Mouse (Mus musculus) limb, embryonic 13.5 days (tissue): Measurements from ENCODE around the gene Cstad. TPM values are rescaled to one million over a fixed set of nuclear protein-coding genes. Genes with fewer than 3 reads are reported as not detected.

Experiments used
- ATAC-seq: fragments of 200-750 bp; cut with Nextera tagmentation; 2 replicates; pipeline ENCODE4 v1.8.0; 2017; ENCODE audit warnings: low read depth, moderate number of reproducible peaks, moderate TSS enrichment; ENCODE audit not compliant: low FRiP score
- H3K27ac ChIP-seq: fragments of 300-500 bp; sonication (generic); 2 replicates; pipeline ENCODE4 v1.5.1; 2015; ENCODE audit warnings: inconsistent platforms, mild to moderate bottlenecking, moderate library complexity
- H3K27me3 ChIP-seq: fragments of 300-500 bp; sonication (generic); 2 replicates; pipeline ENCODE4 v1.6.1; 2015; ENCODE audit warnings: mild to moderate bottlenecking, inconsistent platforms
- H3K36me3 ChIP-seq: fragments of 300-500 bp; sonication (generic); 2 replicates; pipeline ENCODE4 v1.6.1; 2015; ENCODE audit warnings: inconsistent platforms, mild to moderate bottlenecking, moderate library complexity
- H3K4me1 ChIP-seq: fragments of 300-500 bp; sonication (generic); 2 replicates; pipeline ENCODE4 v1.6.1; 2015; ENCODE audit warnings: inconsistent platforms
- H3K4me2 ChIP-seq: fragments of 300-500 bp; sonication (generic); replicated peaks from 2 replicates; pipeline ENCODE4 v1.6.1; 2015; ENCODE audit warnings: inconsistent platforms, mild to moderate bottlenecking, moderate library complexity
- H3K4me3 ChIP-seq: fragments of 300-500 bp; sonication (generic); 2 replicates; pipeline ENCODE4 v1.5.1; 2015; ENCODE audit warnings: moderate library complexity, mild to moderate bottlenecking, inconsistent platforms
- H3K9ac ChIP-seq: fragments of 300-500 bp; sonication (generic); 2 replicates; pipeline ENCODE4 v1.6.1; 2015; ENCODE audit warnings: mild to moderate bottlenecking, inconsistent platforms
- H3K9me3 ChIP-seq: fragments of 300-500 bp; sonication (generic); 2 replicates; pipeline ENCODE4 v1.6.1; 2016; ENCODE audit warnings: inconsistent platforms
- WGBS: fragments of 180-500 bp; shearing (Covaris S2); methylation state at CpG from one replicate; pipeline ENCODE4 v1.1.7; 2015; 5-methylcytosine and 5-hydroxymethylcytosine counted together
- polyA plus RNA-seq: library from polyadenylated mRNA; unstranded; fragments of >200 nt; fragmentation: Nextera tagmentation; extraction: Ambion mirVana; gene quantifications from 2 replicates; pipeline ENCODE4 v1.2.1, GENCODE M21; 2015

The Cstad gene
- polyA plus RNA-seq, 1 experiment from 2014 or later = 1.6 TPM

DNA sequence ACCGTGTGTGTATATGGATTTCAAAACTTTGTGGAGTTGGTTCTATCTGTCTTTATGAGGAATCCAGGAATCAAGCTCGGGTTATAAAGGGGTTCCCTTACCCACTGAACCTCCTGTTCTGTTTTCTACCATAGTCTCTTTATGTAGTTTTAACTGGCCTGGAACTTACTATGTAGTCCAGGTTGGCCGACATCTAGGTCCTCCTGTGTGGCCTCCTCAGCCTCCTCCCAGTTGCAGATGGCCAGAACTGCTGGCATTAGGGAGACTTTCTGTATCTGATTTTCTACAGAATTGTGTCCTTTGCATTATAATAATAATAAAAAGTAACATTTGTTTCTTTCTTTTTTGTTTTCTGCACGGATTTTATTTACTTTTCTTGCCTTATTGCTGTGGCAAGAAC, 21.3 kb upstream of the Cstad start:
- ATAC-seq = no peak
- Histone ChIP-seq H3K27ac (no peak overlapping the region), H3K4me2 (no peak overlapping the region), H3K36me3 (no peaks in the 10 kb centered on the region), H3K9ac (no peak overlapping the region), H3K9me3 (no peaks in the 10 kb centered on the region), H3K27me3 (no peaks in the 10 kb centered on the region), H3K4me1 (no peaks in the 10 kb centered on the region), H3K4me3 (no peak overlapping the region)
- 84% methylated on average over 4 of the region's 4 CpGs for WGBS

DNA sequence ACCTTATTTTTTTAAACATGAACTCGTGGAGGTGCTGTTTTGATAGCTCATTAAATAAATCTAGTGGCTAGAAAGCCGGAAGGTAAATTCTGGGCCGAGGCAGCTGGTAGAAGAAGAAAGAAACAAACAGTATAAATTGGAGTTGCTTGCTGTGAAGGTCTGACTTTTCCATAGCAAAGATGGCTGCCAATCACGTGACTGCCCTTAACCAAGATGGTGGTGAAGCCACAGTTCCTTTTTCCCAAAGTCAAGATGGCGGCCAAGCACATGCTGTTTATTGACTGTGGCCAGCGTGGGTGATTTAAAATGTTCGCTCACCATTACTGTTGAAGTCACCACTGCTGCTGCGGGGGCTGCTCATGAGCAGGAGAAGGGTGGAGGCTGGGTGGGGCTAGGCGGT, 17.8 kb upstream of the Cstad start:
- no peak overlapping the region for H3K4me3 ChIP-seq

DNA sequence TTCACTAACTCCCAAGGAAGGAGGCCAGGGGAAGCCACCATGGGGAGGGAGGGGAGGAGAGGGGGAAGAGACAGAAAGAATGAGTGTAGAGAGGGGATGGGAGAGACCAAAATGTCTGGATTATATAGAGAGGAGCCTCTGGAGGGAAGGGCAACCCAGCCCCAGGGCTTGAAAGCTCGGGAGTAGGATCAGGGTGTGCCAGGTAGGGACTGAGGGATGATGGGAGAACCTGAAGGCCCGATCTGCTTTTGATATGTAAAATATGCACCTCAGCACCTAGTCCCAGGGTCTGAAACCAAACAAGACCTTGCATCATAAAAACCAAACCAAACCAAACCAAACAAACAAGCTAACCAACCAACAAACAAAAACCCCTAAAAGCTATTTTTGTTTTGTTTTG, 16.8 kb upstream of the Cstad start:
- 50% methylated on average over 2 of the region's 2 CpGs for WGBS
- Histone ChIP-seq H3K4me3 (no peak overlapping the region), H3K9me3 (peaks cover 16% of the 10 kb centered on the region), H3K27me3 (no peaks in the 10 kb centered on the region), H3K9ac (no peak overlapping the region), H3K36me3 (no peaks in the 10 kb centered on the region), H3K27ac (no peak overlapping the region), H3K4me1 (no peaks in the 10 kb centered on the region), H3K4me2 (no peak overlapping the region)
- no peak for ATAC-seq

More for the DNA sequence above, 17.8 kb upstream of the Cstad start:
- H3K9ac ChIP-seq = no peak overlapping the region
- H3K36me3 ChIP-seq = no peaks in the 10 kb centered on the region
- WGBS = 88% methylated on average over 9 of the region's 9 CpGs
- no peak overlapping the region for H3K27ac ChIP-seq
- peaks cover 11% of the 10 kb centered on the region for H3K9me3 ChIP-seq
- H3K4me1 ChIP-seq = no peaks in the 10 kb centered on the region
- no peak for ATAC-seq
- H3K27me3 ChIP-seq = no peaks in the 10 kb centered on the region
- no peak overlapping the region for H3K4me2 ChIP-seq

DNA sequence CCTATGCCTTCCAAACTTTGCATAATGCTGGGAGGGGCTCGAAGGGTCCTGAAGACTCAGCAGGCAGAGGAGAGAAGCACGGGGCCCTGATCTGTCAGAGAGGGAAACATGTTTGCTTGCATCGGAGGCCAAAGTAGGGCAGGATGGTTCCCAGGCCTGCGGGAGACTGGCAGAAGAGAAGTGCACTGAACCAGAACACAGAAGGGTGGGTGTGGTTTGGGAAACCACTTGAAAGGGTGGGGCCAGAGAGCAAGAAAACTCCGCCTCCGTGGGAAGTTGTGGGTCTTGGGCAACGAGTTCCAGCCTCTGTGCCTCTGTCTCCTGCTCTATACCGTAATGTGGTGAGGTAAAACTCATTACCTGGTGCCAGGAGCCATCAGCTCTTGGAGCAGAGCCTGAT, 7.7 kb upstream of the Cstad start:
- WGBS = 41% methylated on average over 8 of the region's 8 CpGs
- H3K9me3 ChIP-seq = 0 out of 2 replicates have a peak, but pooled peaks cover 4% of the 10 kb centered on the region
- peaks cover 25% of the 10 kb centered on the region for H3K4me1 ChIP-seq
- ATAC-seq = no peak
- no peak overlapping the region for H3K4me3 ChIP-seq
- H3K4me2 ChIP-seq = no peak overlapping the region
- no peaks in the 10 kb centered on the region for H3K36me3 ChIP-seq
- no peak overlapping the region for H3K9ac ChIP-seq
- H3K27ac ChIP-seq = peak overlapping the region; percentile 10; the same call in 1 of the 2 replicates
- no peaks in the 10 kb centered on the region for H3K27me3 ChIP-seq

DNA sequence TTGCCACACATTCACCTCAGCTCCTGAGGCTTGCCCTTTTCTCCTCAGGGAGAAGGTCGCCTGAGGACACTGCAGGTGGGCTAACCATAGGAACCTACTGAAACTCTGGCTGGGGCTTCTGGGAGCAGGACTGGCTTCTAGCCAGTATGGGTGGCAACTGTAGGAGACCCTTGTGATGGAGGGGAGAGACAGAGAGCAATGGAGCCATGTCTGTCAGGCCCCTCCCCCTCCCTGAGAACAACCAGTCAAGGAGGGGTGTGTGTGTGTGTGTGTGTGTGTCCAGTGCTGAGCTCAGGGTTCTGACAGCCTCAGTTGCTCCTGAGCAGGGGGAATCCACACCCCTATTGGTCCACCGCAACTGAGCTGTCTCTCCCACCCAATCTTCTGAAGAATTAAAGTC, 7.2 kb upstream of the Cstad start:
- ATAC-seq = no peak
- Histone ChIP-seq H3K27me3 (no peaks in the 10 kb centered on the region), H3K4me1 (peaks cover 25% of the 10 kb centered on the region), H3K9ac (no peak overlapping the region), H3K4me3 (no peak overlapping the region), H3K9me3 (no peaks in the 10 kb centered on the region), H3K27ac (no peak overlapping the region), H3K36me3 (no peaks in the 10 kb centered on the region), H3K4me2 (no peak overlapping the region)
- 66% methylated on average over 2 of the region's 2 CpGs for WGBS

DNA sequence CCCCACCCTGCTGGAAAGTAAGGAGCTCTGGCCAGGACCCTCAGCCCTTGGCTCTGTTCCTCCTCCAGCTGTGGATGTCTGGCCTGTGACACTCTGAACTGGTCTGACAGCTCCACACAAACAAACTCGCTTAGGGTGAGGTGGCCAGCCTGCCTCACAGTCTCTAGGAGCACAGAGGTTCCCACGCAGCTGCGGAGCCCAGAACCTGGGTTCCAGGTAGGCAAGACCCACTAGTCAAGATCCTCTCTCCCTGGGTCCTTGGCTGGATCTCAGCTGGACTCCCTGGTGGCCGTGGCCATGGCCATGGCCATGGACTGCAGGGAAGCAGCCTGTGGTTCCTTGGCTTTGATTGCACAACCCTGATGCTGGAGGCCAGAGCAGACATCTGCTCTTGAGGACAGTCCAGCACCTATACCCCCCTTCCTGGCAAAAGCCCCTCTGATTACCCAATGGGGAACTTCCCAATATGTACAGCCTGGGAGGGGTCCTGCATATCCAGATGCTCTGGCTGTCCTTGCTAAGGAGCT, 5.8 kb upstream of the Cstad start:
- no peak overlapping the region for H3K9ac ChIP-seq
- ATAC-seq = no peak
- 87% methylated on average over 4 of the region's 4 CpGs for WGBS
- H3K4me3 ChIP-seq = no peak overlapping the region
- H3K27me3 ChIP-seq = no peaks in the 10 kb centered on the region
- H3K4me1 ChIP-seq = peaks cover 34% of the 10 kb centered on the region
- no peaks in the 10 kb centered on the region for H3K9me3 ChIP-seq
- no peaks in the 10 kb centered on the region for H3K36me3 ChIP-seq
- no peak overlapping the region for H3K27ac ChIP-seq
- no peak overlapping the region for H3K4me2 ChIP-seq

DNA sequence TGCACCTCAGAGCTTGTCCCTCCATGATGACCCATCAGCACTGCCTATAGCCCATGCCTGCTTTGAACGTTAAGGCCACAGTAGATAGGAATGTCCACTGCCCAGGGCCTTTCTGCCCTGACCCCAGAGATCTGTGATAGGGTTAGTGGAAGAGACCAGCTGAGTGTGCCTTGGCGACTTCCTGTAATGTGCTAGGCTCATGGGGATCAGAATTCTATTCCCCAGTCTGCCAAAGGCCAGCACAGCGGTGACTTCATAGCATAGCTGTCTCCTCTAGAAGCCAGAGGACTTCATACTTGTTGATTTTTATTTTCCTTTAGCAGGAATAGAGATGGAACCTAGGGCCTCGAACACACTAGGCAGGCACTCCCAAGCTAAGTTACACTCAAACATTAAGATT, 5.1 kb upstream of the Cstad start:
- WGBS = 83% methylated on average over 4 of the region's 4 CpGs

DNA sequence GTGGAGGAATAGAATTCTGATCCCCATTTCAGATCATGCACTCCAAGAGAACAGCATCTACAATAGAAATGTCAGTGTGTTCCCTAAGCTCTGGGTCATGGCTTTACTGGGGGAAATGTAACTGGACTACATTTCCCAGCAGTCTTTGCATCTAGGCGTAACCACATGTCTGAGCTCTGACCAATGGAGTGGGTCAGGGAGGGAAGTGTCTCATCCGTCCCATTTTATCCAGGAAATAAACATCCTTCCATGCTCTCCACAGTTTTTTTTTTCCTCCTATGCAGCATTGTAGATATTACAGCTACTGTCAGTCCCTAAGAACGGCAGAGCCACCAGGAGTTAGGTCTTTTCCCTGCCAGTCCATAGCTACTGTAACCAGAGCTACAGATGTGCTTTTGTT, 3.9 kb upstream of the Cstad start:
- Histone ChIP-seq H3K27ac (0 out of 2 replicates have a peak overlapping the region, but pooled peaks have one; percentile 17), H3K4me3 (no peak overlapping the region; the same call in 1 of the 2 replicates)
- 0 out of 2 replicates have a peak, but pooled peaks have one; percentile 30 for ATAC-seq

More for the DNA sequence above, 5.1 kb upstream of the Cstad start:
- Histone ChIP-seq H3K27me3 (no peaks in the 10 kb centered on the region), H3K36me3 (no peaks in the 10 kb centered on the region), H3K4me2 (no peak overlapping the region), H3K27ac (no peak overlapping the region), H3K9me3 (no peaks in the 10 kb centered on the region), H3K9ac (no peak overlapping the region), H3K4me1 (peaks cover 40% of the 10 kb centered on the region), H3K4me3 (no peak overlapping the region)
- no peak for ATAC-seq

DNA sequence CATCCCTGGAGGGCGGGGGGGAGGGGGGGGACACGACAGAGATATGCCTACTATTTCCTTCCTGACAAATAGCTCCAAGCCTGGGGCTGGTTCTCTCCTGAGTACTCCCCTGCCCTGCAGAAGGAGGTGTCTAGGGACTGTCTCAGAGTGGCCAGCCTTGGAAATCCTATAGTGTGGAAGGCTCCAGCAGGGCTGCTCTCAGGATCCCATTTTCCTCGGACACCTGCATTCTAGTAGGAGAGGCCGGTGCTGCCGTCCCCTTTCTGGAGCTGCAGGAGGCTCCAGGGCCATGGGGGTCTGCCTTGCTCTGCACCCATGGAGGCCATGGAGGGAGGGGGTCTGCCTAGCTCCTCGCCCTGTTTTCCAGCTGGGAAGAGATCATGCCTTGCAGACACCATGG, 2.4 kb upstream of the Cstad start:
- H3K4me2 ChIP-seq = no peak overlapping the region
- peaks cover 34% of the 10 kb centered on the region for H3K4me1 ChIP-seq
- no peak overlapping the region for H3K27ac ChIP-seq
- no peaks in the 10 kb centered on the region for H3K36me3 ChIP-seq
- no peak overlapping the region for H3K9ac ChIP-seq
- WGBS = 71% methylated on average over 6 of the region's 6 CpGs
- no peaks in the 10 kb centered on the region for H3K27me3 ChIP-seq
- H3K4me3 ChIP-seq = no peak overlapping the region
- ATAC-seq = no peak
- H3K9me3 ChIP-seq = no peaks in the 10 kb centered on the region

More for the DNA sequence above, 3.9 kb upstream of the Cstad start:
- Histone ChIP-seq H3K27me3 (no peaks in the 10 kb centered on the region), H3K4me1 (peaks cover 45% of the 10 kb centered on the region), H3K9ac (peak overlapping the region; percentile 48; the same call in 1 of the 2 replicates), H3K4me2 (peak overlapping the region; percentile 62), H3K36me3 (no peaks in the 10 kb centered on the region), H3K9me3 (no peaks in the 10 kb centered on the region)
- WGBS = 8% methylated on average over 3 of the region's 3 CpGs

DNA sequence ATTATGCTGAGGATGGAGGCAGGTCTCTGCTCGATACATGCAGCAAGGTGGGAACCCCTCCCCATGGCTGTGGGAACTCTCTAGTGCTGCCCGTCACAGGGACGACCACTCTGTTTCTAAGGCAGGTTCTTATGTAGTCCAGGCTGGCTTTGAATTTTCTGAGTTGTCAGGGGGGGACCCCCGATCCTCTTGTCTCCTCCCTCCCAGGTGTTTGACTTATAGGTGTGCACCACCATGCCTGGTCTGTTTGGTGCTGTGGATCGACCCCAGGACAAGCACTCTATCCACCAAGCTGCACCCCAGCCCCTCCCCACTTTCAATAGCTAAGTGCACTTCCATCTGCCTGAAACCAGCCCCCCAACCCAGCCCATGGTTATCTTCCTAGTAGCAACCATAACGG, 1.9 kb upstream of the Cstad start:
- H3K4me3 ChIP-seq = no peak overlapping the region
- no peaks in the 10 kb centered on the region for H3K27me3 ChIP-seq
- H3K36me3 ChIP-seq = no peaks in the 10 kb centered on the region
- H3K9me3 ChIP-seq = no peaks in the 10 kb centered on the region
- H3K4me1 ChIP-seq = peaks cover 30% of the 10 kb centered on the region
- no peak overlapping the region for H3K27ac ChIP-seq
- ATAC-seq = no peak
- no peak overlapping the region for H3K9ac ChIP-seq
- H3K4me2 ChIP-seq = no peak overlapping the region
- 89% methylated on average over 6 of the region's 6 CpGs for WGBS

DNA sequence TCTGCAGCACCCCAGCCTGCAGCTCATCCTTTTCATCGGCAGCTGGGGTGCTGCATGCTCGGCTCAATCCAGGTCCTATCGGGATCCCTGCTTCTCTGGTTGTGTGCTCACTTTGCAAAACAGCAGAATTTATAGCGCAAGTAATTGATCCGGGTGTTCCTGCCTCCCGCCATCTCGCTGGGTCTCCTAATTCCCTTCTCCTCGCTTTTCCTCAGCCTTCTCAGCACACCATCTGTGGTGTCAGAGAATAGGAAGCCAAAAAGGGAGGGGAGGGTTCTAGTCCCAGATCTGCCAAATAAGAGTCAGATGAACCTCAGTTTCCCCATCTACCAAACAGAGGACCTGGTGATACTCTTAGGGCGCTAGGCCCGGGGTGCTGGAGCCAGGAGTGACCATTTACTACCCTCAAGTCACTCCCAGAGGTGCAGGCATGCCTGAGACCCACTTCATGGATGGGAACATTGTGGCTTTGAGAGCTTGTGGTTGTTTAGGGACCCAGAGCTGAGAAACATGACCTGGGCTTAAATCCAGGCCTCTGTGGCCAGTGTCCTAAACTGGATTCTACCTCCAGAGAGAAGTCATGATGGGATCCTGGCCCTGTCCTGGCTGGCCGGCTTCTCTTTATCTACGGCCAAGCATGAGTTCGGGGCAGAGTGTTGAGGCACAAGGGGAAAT, 1.1 kb upstream of the Cstad start:
- no peak for ATAC-seq
- Histone ChIP-seq H3K27me3 (no peaks in the 10 kb centered on the region), H3K9ac (peak overlapping the region; percentile 77), H3K4me3 (no peak overlapping the region), H3K9me3 (no peaks in the 10 kb centered on the region), H3K4me2 (peak overlapping the region; percentile 76), H3K27ac (peak overlapping the region; percentile 99), H3K36me3 (no peaks in the 10 kb centered on the region), H3K4me1 (peaks cover 30% of the 10 kb centered on the region)
- 72% methylated on average over 13 of the region's 13 CpGs for WGBS

DNA sequence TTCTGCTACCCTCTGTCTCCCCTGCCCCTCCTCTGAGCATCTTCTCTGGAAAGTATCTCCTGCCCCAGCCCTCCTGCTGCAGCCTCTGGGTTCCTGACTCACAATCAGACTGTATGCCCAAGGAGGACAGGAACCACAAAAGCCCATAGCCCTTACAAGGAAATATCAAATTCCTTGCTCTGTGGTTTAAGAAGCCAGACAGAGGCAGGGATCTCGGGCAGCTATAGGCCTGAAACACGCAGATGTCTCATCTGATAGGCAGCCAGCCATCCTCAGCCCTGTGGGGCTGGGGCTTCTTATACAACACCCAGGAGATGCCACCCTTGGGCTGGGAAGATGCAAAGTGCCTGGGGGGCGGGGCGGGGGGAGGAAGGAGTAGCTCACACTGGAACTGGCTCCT, 956 bp downstream of the Cstad start:
- peak overlapping the region; percentile 77; the same call in 1 of the 2 replicates for H3K9ac ChIP-seq

DNA sequence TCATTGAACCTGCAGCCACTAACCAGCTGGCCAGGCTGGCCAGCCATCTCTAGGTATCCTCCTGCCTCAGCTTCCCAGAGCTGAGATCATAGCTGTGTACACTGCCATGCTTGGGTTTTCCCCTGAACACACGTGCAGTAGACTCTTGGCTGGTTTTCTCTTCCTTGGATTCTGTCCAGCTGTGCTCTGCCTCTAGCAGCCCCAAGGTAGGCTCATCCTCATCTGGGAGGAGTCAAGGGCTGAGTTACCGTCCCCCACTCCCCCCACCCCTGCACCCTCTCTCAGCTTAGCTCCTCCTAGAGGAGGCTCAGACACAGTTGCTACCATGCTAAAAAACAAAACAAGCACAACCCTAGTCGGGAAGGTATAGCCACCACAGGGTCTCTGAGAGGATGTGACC, 4.8 kb downstream of the Cstad start:
- H3K4me2 ChIP-seq = no peak overlapping the region
- peak overlapping the region; percentile 96; the same call in 1 of the 2 replicates for H3K27ac ChIP-seq
- ATAC-seq = no peak
- peaks cover 61% of the 10 kb centered on the region for H3K4me1 ChIP-seq
- no peak overlapping the region for H3K9ac ChIP-seq
- 59% methylated on average over 3 of the region's 3 CpGs for WGBS
- no peaks in the 10 kb centered on the region for H3K36me3 ChIP-seq
- no peaks in the 10 kb centered on the region for H3K9me3 ChIP-seq
- H3K4me3 ChIP-seq = no peak overlapping the region
- H3K27me3 ChIP-seq = no peaks in the 10 kb centered on the region

More for the DNA sequence above, 956 bp downstream of the Cstad start:
- H3K27me3 ChIP-seq = no peaks in the 10 kb centered on the region
- WGBS = 81% methylated on average over 4 of the region's 4 CpGs
- H3K9me3 ChIP-seq = no peaks in the 10 kb centered on the region
- H3K4me2 ChIP-seq = peak overlapping the region; percentile 76
- peak overlapping the region; percentile 51 for H3K4me3 ChIP-seq
- H3K36me3 ChIP-seq = no peaks in the 10 kb centered on the region
- H3K27ac ChIP-seq = peak overlapping the region; percentile 99
- peaks cover 44% of the 10 kb centered on the region for H3K4me1 ChIP-seq
- no peak for ATAC-seq
